ENCODE assay signal across 8 mouse cellular contexts in genomic region chr8:123518667-123519066, GRCm38 (mm10). TPM values are rescaled to one million over a fixed set of nuclear protein-coding genes. Genes with fewer than 3 reads are reported as not detected.
DNase-seq lines count a peak whose midpoint lies in the region; ATAC-seq lines count a peak whose summit lies in the region.

Gene Gas8, plus strand, starts transcription at chr8:123518834.

- DNase-seq in R1 (ENCODE audit: low read depth, low spot score) = peak; percentile 96
- peak; percentile 88 to 93 for DNase-seq in cerebellum, postnatal 25 days
- peak; percentile 70 to 74 for DNase-seq in frontal cortex, postnatal 25 days (ENCODE audit: low spot score in 2 of 2)
- peak; percentile 85 for DNase-seq in left cerebral cortex, adult 11 months (ENCODE audit: low spot score)
- DNase-seq in lung, postnatal 4 days = peak; percentile 92 to 93
- DNase-seq in retina, postnatal 7 days (ENCODE audit: low read depth, low spot score) = peak; percentile 91
- DNase-seq in urinary bladder, adult 2 months (ENCODE audit: low spot score) = peak; percentile 62

- H3K36me3 ChIP-seq in hindbrain, embryonic 15.5 days = peaks cover 22% of the 10 kb centered on the region

- peaks cover 36% of the 10 kb centered on the region for H3K4me1 ChIP-seq in hindbrain, embryonic 15.5 days (replicated peaks)

- WGBS in hindbrain, embryonic 15.5 days = 0% methylated on average over 20 of the region's 20 CpGs

- H3K4me3 ChIP-seq in hindbrain, embryonic 15.5 days = peak within 1 kb of the TSS; percentile 62

- ATAC-seq in hindbrain, embryonic 15.5 days (ENCODE audit: low FRiP score, low read depth) = peak; percentile 89

- H3K9ac ChIP-seq in hindbrain, embryonic 15.5 days = peak within 1 kb of the TSS; percentile 66

- no peaks in the 10 kb centered on the region for H3K9me3 ChIP-seq in hindbrain, embryonic 15.5 days

- H3K27me3 ChIP-seq in hindbrain, embryonic 15.5 days = no peaks in the 10 kb centered on the region

- peak within 1 kb of the TSS; percentile 77 for H3K4me2 ChIP-seq in hindbrain, embryonic 15.5 days

- peak within 1 kb of the TSS; percentile 74 for H3K27ac ChIP-seq in hindbrain, embryonic 15.5 days (replicated peaks)

RNA-seq across cellular contexts. Expression of gene Gas8, which starts in this region (rescaled TPM):
- polyA plus RNA-seq in hindbrain, embryonic 15.5 days (2015; fragmentation: Nextera tagmentation; extraction: Ambion mirVana) = 39.0 and 43.3 TPM in 2 replicates
- 19.0 and 20.0 TPM in 2 replicates for polyA plus RNA-seq in urinary bladder, adult 2 months (2012; rRNA removed)

Comparison
In these comparisons a context has a peak if more than half of its experiments do, and no peak if none do; other contexts are left out.
1. Peak in every context shown above with its lines: DNase-seq, ATAC-seq, H3K4me3 ChIP-seq and H3K27ac ChIP-seq.